Mouse (Mus musculus) cerebellum, postnatal 25 days (tissue): ENCODE measurements around the gene Erbb2.

Source experiments
- DNase-seq, 2 experiments: peaks; one replicate each; pipeline ENCODE4 v3.0.0; 2021; ENCODE audit warnings: mixed read lengths in 2 of 2

The Erbb2 gene

GRCm38 (mm10) chr11:98459071-98459741 is 46.9 kb downstream of the Erbb2 start:
- DNase-seq, result no peak

GRCm38 (mm10) chr11:98459860-98460259 is 47.6 kb downstream of the Erbb2 start:
- no peak for DNase-seq

- no peak for DNase-seq
Measured at GRCm38 (mm10) chr11:98461109-98461720, 48.9 kb downstream of the Erbb2 start.

GRCm38 (mm10) chr11:98462255-98462654 is 50.0 kb downstream of the Erbb2 start:
- DNase-seq, result no peak

GRCm38 (mm10) chr11:98463911-98464310 is 51.6 kb downstream of the Erbb2 start:
- DNase-seq, result no peak

- no peak for DNase-seq
Measured at GRCm38 (mm10) chr11:98464516-98464915, 52.2 kb downstream of the Erbb2 start.

- DNase-seq, result no peak
Measured at GRCm38 (mm10) chr11:98469761-98470714, 57.8 kb downstream of the Erbb2 start.

- DNase-seq, result no peak
Measured at GRCm38 (mm10) chr11:98470795-98471194, 58.5 kb downstream of the Erbb2 start.

GRCm38 (mm10) chr11:98472696-98473095 is 60.4 kb downstream of the Erbb2 start:
- DNase-seq, result no peak

- no peak for DNase-seq
Measured at GRCm38 (mm10) chr11:98473916-98474479, 61.7 kb downstream of the Erbb2 start.

- no peak for DNase-seq
Measured at GRCm38 (mm10) chr11:98474967-98475366, 62.7 kb downstream of the Erbb2 start.

- DNase-seq, result no peak
Measured at GRCm38 (mm10) chr11:98475630-98476433, 63.6 kb downstream of the Erbb2 start.

- DNase-seq, result no peak
Measured at GRCm38 (mm10) chr11:98476434-98476807, 64.2 kb downstream of the Erbb2 start.

- no peak for DNase-seq
Measured at GRCm38 (mm10) chr11:98477011-98477701, 64.9 kb downstream of the Erbb2 start.

GRCm38 (mm10) chr11:98479026-98479939 is 67.0 kb downstream of the Erbb2 start:
- DNase-seq, result no peak

GRCm38 (mm10) chr11:98479940-98480497 is 67.7 kb downstream of the Erbb2 start:
- DNase-seq, result no peak

- DNase-seq, result no peak
Measured at GRCm38 (mm10) chr11:98481231-98481630, 69.0 kb downstream of the Erbb2 start.

GRCm38 (mm10) chr11:98482067-98482466 is 69.8 kb downstream of the Erbb2 start:
- no peak for DNase-seq

GRCm38 (mm10) chr11:98485749-98486148 is 73.5 kb downstream of the Erbb2 start:
- DNase-seq, result no peak
